Mouse (Mus musculus): ENCODE results near the gene 0610009B22Rik.
A peak's percentile ranks its signal among the peaks of the same experiment; 100 is the strongest.

Gene 0610009B22Rik

GRCm38 (mm10) chr11:51636323-51636684, 52.4 kb downstream of the 0610009B22Rik start:
- peak; percentile 87 for DNase-seq (ENCODE audit: low read depth, low spot score)
- no peaks in the 10 kb centered on the region for H3K27me3 ChIP-seq (ENCODE audit: control insufficient read depth, insufficient read depth, low read length, poor library complexity, severe bottlenecking)
- no peaks in the 10 kb centered on the region for H3K36me3 ChIP-seq (ENCODE audit: control insufficient read depth, insufficient read depth, low read length, poor library complexity, severe bottlenecking)

GRCm38 (mm10) chr11:51635525-51636322, 53.0 kb downstream of the 0610009B22Rik start, which contains the start of gene Rmnd5b:
Rmnd5b (minus strand) TSS chr11:51635896.
- Histone ChIP-seq H3K36me3 (ENCODE audit: control insufficient read depth, insufficient read depth, low read length, poor library complexity, severe bottlenecking) (no peaks in the 10 kb centered on the region), H3K27me3 (ENCODE audit: control insufficient read depth, insufficient read depth, low read length, poor library complexity, severe bottlenecking) (no peaks in the 10 kb centered on the region)
- peak; percentile 94 for DNase-seq (ENCODE audit: low read depth, low spot score)
